Mouse (Mus musculus): ENCODE results near the gene Psma5.

Gene Psma5

GRCm38 (mm10) chr3:108306387-108306786 lies 49.7 kb downstream of the Psma5 start:
- DNase-seq = no peak

GRCm38 (mm10) chr3:108307485-108307884 lies 50.8 kb downstream of the Psma5 start:
- no peak for DNase-seq

- no peak for DNase-seq
Observed at GRCm38 (mm10) chr3:108310921-108311341, 54.2 kb downstream of the Psma5 start.

GRCm38 (mm10) chr3:108311688-108312087 lies 55.0 kb downstream of the Psma5 start:
- DNase-seq = no peak

- no peak for DNase-seq
Observed at GRCm38 (mm10) chr3:108312414-108312813, 55.7 kb downstream of the Psma5 start.

GRCm38 (mm10) chr3:108313138-108313537 lies 56.4 kb downstream of the Psma5 start:
- no peak for DNase-seq

GRCm38 (mm10) chr3:108314038-108314675 lies 57.4 kb downstream of the Psma5 start:
- no peak for DNase-seq

GRCm38 (mm10) chr3:108318517-108318916 lies 61.8 kb downstream of the Psma5 start:
- DNase-seq = no peak

- DNase-seq = no peak
Observed at GRCm38 (mm10) chr3:108321671-108322070, 64.9 kb downstream of the Psma5 start.

- no peak for DNase-seq
Observed at GRCm38 (mm10) chr3:108322136-108322535, 65.4 kb downstream of the Psma5 start.

GRCm38 (mm10) chr3:108322962-108323361 lies 66.2 kb downstream of the Psma5 start:
- DNase-seq = no peak

GRCm38 (mm10) chr3:108324837-108325236 lies 68.1 kb downstream of the Psma5 start:
- DNase-seq = no peak

- DNase-seq = no peak
Observed at GRCm38 (mm10) chr3:108325521-108325920, 68.8 kb downstream of the Psma5 start.

GRCm38 (mm10) chr3:108327275-108327674 lies 70.5 kb downstream of the Psma5 start:
- no peak for DNase-seq

GRCm38 (mm10) chr3:108327916-108328315 lies 71.2 kb downstream of the Psma5 start:
- DNase-seq = no peak

- DNase-seq = peak; percentile 12
Observed at GRCm38 (mm10) chr3:108328441-108328841, 71.7 kb downstream of the Psma5 start.
